Mouse (Mus musculus) heart, adult 9 months (tissue): ENCODE measurements at regions not wholly inside any gene's neighbourhood (a gene's known extent, or its start where the extent isn't known, plus 50 kb on each side); places are given as distances from the start of the nearest gene placed in this dataset.
"Not testable (repeated sequence)": the region's sequence is repeated elsewhere in the genome, so short reads cannot be mapped to it uniquely, and the experiment has no call there.

Experiments
- DNase-seq, 2 experiments: peaks; one replicate each; pipeline ENCODE4 v3.0.0; 2022; ENCODE audit warnings: low spot score in 2 of 2

DNA sequence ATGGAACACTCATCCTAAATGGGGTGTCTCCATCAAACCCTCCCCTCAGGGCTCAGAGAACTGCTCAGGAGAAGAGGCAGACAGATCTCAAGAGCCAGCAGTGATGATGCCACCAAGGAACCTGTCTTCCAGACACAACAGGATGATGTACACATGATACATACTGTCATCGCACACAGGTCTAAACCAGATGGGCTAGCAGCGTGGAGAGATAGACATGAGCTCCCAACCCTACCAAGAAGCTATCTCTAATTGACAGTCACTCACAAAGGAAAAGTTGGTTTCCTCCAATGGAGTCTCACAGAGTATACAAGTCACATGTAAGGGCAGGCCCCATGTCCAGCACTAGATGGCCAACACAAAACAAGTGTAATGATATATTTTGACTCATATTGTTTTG, 139.9 kb downstream of the Cdca7 start:
- no peak for DNase-seq

DNA sequence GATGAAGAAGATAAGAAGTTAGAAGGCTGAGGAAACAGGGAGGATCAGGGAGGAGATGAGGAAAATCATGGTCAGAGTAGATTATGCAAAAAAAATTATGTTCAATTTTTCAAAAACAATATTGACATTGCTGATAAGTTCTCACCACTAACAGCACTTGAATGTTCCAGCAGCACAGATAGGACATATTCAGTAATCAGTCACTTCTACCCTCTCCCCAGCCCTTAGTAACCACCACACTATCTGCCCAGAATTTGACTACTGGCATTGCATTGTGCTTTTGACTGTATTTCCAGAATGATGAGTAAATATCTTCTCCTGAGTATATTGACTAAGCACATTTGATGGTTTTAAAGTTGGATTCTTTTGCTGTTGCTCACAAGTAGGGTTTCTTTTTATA, 140.5 kb downstream of the Cdca7 start:
- DNase-seq: no peak

DNA sequence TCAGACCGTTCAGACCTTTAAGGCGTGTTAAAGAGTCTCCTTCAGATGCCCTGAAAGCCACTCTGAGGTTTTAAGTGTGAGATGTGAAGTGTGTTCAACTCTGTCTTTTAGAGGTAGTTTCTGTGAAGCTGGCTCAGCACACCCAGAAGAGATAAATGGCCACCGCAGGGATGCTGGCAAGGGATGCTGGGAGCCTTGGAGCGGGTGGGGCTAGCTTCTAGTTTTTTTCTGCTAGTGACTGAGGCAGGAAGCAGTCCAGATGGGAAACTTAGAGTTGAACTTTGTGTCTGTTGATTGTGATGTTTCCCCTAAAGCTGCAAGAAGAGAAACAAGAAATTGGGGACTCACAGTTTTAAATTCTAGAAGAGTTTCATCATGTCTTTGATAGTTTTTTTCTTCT, 143.5 kb downstream of the Cdca7 start:
- peak; percentile 23 to 43 for DNase-seq

DNA sequence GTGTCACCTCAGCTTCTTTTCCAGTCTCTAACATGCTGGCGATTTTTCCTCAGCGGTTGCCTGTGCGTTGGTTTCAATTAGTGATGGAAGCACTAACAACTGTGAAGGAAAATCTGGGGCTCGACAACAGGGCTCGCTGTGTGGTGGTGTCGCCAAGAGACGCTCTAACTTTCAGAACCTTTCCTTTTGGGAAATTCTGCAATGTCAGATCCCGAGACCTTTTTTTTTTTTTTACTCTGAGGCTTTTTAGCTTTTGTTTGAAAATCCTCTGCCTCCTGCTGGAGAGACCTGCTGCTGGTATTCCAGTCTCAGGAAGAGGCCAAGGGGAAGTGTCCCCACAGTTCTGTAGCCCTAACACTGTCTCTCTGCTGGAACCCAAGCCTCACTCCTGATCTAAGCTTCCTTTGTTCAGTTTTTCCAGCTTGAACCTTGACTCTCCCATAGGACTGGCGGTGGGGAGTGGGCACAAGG, 144.3 kb downstream of the Cdca7 start:
- peak in 1 of 2 experiments; percentile 12 for DNase-seq

DNA sequence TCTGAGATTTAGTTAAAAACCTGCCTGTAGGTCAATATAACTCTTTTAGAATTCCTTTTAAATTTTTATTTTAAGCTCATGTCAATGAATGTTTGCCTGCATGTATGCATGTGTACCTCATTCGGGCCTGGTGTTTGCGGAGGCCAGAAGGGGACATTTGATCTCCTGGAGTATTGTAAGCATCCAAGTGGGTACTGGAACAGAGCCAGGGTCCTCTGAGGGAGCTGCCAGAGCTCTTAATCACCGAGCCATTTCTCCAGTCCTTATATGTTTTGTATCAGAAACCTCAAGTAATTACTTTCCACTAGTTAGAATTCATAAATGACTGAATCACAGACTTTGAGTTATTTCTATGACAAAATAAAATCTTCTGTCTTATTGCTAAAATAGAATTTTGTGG, 152.0 kb downstream of the Cdca7 start:
- DNase-seq: no peak

DNA sequence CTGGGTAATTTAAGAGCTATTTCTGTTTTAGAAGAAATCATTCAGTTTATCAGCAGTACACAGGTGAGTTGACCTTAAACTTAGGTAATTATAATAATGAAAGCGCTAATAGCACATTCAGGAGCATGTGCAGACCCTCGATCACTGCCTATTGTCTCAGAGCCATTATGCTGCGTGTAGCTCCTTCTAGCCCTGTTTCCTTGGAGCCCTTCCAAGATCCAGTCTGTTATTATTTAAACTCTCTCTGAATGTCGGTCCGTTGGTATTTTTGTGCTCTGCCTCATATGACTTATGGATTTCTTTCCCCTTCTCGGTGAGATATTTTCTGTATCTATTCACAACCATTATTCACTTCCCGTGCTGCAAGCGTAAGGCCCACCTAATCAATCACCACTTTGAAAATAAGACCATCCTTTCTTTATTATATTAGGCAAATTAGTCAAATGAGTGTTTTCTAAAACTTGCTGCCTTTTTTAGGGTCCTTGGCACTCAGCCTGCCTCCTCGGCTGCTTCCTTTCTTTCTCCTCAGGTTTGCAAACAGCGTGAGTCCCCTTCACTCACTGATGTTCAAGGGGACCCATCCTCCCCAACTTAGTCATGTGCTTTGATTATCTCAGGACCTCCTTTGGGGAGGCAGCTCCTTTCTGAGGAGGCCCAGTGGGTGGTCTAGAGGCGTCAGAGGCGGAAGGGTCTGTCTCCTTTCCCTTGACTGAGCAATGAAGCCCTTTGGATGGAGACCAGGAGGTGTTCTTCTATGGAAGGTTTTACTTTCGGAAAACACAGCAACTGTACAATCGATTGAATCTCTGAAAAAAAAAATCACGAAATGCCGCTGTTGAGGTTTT, 152.9 kb downstream of the Cdca7 start:
- DNase-seq: no peak

DNA sequence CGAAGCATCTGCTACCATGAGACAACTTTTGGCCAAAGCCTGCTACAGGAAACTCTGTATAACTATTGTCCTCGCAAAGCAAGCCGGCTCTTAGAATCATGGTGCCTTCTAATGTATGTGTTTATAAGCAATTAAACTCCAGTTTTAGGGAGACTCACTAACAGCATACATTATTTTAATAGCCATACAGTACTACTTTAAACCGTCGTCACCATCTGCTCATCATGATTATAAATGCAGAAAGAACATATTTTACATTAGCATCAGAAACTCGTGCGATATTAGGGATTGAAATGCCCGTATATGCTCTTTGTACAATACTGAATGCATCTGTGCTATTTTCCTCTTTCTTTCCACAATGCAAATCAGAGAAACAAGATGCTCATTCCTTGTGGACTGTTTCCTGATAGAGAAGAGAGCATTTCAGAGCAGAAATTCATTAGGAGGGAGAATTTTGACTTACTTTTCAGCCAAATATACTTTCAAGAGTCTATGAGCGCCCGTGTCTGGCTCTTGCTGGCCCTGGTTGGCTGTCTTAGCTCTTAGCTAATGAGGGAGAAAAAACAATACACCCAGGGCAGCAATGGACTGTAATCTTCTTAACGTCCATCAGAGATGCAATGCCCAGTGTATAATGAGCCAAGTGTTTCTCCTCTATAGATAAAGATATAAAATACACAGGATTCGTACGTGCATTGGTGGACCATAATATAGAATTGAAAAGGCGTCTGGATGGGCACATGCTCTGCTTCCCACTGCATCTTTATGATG, 153.9 kb downstream of the Cdca7 start:
- no peak for DNase-seq

DNA sequence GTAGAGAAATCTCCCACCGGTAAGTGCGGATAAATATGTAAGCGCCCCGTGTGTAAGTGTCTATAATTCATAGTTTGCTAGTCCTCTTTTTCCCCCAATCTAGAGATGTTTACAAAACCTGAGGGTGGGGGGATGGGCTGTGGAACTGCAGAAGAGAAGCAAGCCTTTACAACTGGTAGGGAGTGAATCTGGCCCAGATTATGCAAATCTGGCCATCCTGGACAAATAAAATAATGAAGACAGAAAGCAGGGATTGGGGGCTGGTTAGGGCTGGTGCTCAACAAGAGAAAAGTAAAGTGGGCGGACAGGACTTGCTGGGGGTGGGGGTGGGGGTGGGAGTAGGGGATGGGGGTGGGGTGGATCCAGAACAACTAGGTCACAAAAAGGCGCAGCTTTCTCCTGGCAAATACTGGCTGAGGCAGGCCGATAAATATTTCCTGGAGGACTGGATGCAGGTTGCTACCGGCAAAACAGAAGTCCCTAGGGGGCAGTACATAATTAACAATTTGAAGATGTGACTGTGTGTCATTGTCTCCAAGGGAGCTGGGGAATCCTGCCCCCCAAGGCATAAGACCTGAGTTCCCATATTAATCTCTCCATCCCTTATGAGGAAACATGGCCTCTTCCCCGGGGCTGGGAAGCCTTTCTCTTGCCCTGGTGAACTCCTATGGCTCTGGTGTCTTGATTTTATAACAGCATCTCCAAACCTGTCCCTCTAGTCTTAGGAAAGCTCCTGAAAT, 162.1 kb downstream of the Cdca7 start:
- DNase-seq: no peak

DNA sequence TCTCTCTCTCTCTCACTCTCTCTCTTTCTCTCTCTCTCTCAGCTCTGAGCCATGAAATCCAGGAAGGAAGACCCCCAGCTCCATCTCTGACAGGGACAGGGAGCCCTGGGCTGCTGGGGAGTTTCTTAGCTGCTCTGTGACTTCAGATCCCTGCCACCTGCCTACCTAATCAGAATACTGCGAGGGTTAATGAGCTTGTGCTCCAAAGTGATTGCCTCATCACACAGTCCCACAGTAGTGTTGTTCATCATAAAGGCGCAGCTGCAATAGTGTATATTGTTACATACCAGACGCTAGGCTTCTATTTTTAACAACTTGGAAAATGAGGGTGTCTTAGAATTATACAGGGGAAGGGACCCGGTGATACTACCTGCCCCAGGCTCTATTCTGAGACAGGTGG, 163.1 kb downstream of the Cdca7 start:
- no peak for DNase-seq

DNA sequence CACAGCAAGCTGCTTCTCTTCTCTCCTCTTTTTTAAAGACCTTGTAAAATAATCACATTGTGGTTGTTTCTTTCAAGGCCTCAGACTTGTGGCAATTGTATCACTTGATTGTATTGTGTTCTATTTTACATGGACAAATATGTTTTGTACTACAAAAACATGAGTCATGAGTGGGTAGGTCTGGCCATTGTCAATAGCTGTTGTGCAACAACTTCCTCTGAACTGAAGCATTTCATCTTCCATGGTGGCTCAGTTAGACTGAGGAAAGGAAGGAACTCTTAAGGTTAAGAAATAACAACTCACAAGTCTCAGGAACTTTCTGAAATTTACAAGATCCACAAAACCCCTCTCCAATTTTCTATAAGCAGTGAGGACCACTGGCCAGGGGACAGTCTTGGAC, 165.3 kb downstream of the Cdca7 start:
- DNase-seq: no peak

DNA sequence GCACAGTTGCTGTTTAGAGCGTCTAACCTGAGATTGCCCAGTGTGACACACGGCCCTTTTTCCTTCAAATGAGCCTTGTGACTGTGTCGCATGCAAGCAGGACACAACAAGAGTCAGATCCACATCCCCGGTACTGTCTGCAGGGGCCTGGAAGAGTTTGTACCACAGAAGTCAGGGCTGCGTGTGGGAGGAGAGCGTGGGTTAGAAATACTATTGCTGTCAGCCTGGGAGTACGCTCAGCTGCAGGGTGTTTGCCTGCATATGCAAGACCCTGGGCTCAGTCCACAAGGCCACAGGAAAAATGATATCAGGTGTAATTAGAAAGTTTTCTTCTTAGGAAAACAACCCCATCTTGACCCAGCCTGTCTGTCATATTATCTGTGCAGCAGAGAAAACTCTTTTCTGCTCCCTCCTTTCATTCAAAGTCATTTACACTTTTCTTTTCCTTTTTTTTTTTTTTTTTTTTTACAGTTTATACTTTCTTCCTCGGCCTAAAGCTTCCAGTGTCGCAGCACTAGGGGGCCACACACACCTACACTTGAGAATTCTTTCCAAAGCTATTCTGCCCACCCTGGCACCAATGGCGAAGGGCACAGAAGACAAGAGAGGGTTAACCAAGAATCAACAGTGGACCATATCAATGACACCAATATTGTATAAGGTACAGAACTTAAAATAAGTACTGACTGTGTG, 168.3 kb downstream of the Cdca7 start:
- no peak for DNase-seq

DNA sequence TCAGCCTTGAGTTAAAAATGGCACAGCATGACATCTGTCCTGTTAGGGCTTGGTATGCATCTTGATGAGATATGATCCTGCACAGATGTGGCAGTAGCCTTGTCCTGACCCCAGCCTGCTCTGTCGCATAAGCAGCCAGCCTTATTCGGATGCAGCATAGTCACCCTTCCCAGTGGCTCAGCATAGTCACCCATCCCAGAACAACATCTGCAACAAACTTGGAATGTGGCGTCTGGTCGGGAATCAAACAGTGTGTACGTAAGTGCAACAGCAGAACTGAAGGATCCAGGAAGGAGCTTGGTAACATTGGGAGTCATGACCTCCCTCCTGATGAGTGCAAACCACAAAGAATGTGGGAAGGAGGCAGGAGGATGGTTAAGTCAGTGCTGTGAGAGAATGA, 171.7 kb downstream of the Cdca7 start:
- no peak for DNase-seq

DNA sequence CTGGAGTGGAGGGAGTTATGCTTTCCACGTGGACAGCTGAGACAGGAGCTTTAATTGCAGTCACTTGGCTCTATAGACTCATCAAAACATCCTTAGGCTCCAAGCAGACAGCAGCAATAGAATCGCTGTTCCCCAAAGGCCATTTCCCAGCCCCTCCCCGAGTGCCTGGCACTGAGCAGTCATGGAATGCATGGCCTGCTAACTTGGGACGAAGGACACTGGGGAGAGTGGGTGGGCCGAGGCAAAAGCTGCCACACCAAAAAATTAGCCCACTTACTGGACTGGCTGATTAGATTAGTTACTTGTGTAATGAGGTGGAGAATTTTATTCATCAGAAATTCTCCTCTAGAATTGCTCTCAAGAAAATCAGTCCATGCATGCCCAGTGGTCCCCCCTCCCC, 172.3 kb downstream of the Cdca7 start:
- peak in 1 of 2 experiments; percentile 26 for DNase-seq

DNA sequence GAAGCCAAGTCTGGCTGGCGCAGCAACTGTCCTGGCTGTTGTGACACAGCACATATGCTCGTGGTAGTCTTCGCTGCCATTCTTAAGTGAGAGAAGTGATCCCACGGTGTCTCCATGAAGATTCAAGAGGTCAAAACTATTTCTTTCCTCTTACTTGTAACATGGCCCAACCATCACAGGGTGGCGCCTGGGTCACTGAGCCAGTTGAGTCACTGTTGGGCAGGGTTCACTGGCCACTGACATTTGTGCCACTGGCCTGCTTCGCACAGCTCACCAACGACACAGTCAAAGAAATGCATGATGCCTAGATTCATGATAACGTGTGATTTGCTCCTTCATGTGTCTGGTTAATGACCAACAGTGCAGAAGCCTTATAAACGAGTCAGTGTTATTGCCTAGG, 179.9 kb downstream of the Cdca7 start:
- no peak for DNase-seq

DNA sequence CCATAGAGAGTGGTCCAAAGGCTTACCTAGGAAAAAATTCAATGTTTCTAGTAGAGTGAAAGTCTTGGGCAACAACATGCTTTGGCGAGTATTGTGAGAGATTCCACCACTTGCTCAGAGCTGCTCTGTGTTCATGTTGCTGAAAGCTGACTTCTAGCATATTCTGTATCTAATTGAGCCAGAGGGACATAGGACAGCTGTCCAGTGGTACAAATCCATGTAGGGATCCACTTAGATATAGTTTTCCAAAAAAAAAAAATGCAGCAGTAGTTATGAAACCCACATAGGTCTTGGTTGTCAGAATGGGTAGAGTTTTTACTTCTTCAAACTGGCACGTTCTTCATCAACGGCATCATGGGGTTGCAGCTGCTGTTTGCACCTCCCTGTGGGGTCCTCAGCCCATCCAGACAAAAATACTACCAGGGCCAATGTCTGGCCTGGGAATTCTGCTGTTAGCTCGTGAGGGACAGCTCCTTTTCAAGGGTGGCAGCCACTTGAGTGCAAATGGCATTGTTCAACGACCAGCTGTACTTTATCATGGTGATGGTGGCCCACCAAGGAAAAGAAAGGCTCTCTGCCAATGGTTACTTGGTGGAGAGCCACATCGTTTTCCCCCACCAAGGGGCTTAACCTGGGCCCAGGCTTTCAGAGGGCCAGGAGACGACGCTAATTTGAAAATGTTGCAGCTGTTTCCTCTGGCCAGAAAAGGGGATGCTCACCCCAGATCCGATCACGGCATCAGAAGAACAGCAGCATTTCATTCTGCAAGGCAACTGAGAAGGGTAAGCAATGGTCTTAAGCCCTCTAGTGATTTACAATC, 181.4 kb downstream of the Cdca7 start:
- DNase-seq: peak in 1 of 2 experiments; percentile 24

DNA sequence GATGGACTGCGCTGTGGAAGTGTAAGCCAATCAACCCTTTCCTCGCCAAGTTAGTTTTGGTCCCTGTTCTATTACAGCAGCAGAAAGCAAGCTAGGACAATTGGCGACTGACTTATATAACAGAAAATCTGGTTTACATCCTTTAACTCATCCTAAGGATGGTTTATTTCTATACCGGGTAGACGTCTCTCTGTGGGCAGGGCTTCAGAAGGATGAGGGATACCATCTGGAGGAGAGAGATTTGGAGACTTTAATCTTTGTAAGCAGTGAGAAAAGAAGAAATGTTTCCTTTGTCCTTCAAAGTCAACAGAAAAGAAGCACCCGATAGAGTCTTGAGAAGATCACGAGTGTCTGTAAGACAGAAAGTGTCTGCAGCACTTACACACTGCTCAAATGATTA, 186.4 kb downstream of the Cdca7 start:
- no peak for DNase-seq

DNA sequence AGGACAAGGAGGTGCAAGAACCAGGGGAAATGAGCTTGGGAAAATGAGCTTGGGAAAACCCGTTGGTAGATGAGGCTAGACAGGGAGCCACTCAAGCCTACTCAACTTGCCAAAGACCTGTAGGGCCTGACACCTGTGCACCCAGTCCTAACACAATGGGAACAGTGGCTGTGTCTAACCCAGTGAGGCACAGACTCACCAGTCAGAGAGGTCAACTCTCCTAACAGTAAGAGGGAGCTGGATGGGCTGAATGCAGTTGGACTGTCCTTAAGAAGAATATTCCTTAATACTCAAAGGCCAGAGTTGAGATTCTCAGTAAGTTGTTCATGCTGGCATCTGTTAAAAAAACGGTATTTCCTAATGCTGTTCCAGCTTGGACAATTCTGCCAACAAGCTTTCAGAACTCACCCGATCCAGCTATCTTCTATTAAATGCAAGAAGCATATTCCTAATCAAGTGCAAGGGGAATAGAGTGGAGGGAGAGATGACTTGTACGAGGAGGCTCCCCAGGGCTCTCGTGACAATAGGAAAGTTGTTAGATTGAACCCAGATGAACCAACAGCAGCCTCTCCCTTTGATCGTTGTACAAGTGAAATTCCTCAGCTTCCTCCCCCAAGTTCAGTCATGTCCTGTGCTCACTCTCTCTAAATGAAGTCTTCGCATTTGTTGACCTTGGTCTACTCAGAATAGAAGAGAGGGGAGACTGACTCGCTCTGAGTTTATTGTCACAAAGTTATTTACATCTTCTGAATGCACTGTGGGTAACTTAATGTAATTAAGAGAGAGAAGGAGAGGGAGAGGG, 187.2 kb downstream of the Cdca7 start:
- no peak for DNase-seq

DNA sequence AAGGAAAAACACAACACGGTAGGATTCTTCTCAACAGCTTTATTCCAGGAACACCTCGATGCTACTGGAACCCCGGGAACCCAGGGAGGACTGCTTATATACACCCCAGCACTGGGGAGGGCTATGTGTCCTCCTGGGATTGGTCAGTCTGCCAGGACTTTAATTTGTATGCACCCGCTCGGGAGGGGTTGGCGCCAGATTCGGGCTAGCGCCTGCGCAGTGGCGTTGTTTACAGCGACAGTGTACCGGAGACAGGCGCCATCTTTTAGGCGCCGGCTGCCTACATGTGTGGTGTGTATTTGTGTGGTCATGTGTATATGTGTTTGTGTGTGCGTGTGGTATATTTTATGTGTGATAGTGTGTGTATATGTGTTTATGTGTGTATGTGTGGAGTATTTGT, 191.4 kb downstream of the Cdca7 start:
- not testable (repeated sequence) for DNase-seq

DNA sequence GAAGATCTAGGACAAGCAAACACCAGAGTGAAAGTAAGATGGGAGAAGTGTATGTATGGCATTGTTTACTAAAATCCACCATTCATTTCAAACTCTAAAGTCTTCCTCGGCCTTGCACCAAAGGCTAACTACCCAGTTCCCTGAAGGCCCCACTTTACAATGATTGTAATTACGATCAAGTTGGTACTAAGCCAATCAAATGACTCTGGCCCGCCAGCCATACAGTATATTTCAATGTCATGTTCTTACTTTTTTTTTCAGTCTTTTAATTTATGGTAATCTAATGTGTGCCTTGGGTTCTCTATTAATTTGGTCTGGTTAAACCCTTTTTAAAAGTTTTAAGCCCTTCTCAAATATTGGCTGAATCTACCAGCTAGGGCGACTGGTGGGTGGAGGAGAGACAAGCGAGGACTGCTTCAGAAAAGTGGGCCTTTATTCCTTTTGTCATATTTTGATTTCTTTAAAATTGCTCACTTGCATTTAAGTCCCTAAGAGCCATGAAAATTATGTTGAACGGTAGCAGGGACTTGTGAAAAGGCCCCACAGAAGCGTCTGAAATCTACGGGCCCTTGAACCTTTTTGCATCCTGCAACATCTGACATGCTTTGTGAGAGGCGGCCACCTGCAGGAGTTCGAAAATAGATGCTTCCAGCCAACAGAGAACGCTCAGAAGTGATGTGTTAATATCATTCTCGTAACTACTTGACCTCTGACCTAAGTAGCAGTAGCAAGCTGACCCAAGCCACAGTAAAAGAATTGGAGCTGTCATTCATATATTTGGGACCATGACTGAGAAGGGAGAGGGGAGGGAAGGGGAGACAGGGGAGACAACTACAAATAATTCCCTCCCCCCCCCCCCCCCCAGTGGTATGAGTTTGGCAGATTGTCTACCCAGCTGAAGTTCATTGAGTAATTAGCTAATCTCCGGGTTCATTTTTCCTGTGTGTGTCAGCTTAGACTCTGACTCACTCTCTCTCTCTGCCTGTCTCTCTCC, 197.2 kb downstream of the Cdca7 start:
- DNase-seq: peak; percentile 26 to 33
